ENCODE assay signal across 8 mouse cellular contexts in genomic region chr8:105859314-105859713, GRCm38 (mm10). TPM values are rescaled to one million over a fixed set of nuclear protein-coding genes. Genes with fewer than 3 reads are reported as not detected.
DNase-seq lines count a peak whose midpoint lies in the region; ATAC-seq and TF ChIP-seq lines count a peak whose summit lies in the region.

No protein-coding gene starts in this region.

- TF ChIP-seq EP300 in ES-Bruce4 (IDR thresholded peaks at IDR 0.05; ENCODE audit: insufficient read depth, low read depth, low read length), result no peak
- TF ChIP-seq EP300 in liver, embryonic 14.5 days (IDR thresholded peaks at IDR 0.05; ENCODE audit: low read depth), result peak; percentile 86

- H3K36me3 ChIP-seq in hindbrain, embryonic 12.5 days, result no peaks in the 10 kb centered on the region
- H3K36me3 ChIP-seq in hindbrain, embryonic 16.5 days (ENCODE audit: control insufficient read depth, insufficient read depth, low read length), result no peaks in the 10 kb centered on the region
- peaks cover 13% of the 10 kb centered on the region for H3K36me3 ChIP-seq in ES-Bruce4 (ENCODE audit: control insufficient read depth, insufficient read depth, low read length, poor library complexity, severe bottlenecking)
- H3K36me3 ChIP-seq in liver, embryonic 14.5 days (replicated peaks; ENCODE audit: control insufficient read depth, insufficient read depth, low read depth), result no peaks in the 10 kb centered on the region; the same call in 1 of the 2 replicates

- peak; percentile 79 to 83 (median 81) for DNase-seq in liver, embryonic 14.5 days (ENCODE audit: low read depth in 3 of 3, low spot score in 3 of 3)
- DNase-seq in right cerebral cortex, postnatal 10 days (ENCODE audit: low spot score in 2 of 2), result no peak
- DNase-seq in ovary, postnatal 36 days (ENCODE audit: low spot score), result no peak
- no peak for DNase-seq in thymus, postnatal 4 days

- no peak for TF ChIP-seq CTCF in ES-Bruce4 (IDR thresholded peaks at IDR 0.05; ENCODE audit: low read depth, low read length)
- no peak for TF ChIP-seq CTCF in liver, embryonic 14.5 days (IDR thresholded peaks at IDR 0.05; ENCODE audit: low read depth)

- 0 out of 2 replicates have a peak overlapping the region, but pooled peaks have one; percentile 59 for H3K9ac ChIP-seq in hindbrain, embryonic 12.5 days
- H3K9ac ChIP-seq in hindbrain, embryonic 16.5 days (ENCODE audit: low read depth, low read length), result no peak overlapping the region
- H3K9ac ChIP-seq in ES-Bruce4 (ENCODE audit: low read depth, poor library complexity, severe bottlenecking), result peak overlapping the region; percentile 65
- H3K9ac ChIP-seq in liver, embryonic 14.5 days (replicated peaks), result peak overlapping the region; percentile 76

- no peaks in the 10 kb centered on the region for H3K9me3 ChIP-seq in hindbrain, embryonic 12.5 days (replicated peaks)
- no peaks in the 10 kb centered on the region for H3K9me3 ChIP-seq in hindbrain, embryonic 16.5 days (ENCODE audit: control insufficient read depth, low read length)
- no peaks in the 10 kb centered on the region for H3K9me3 ChIP-seq in ES-Bruce4 (replicated peaks; ENCODE audit: control insufficient read depth, insufficient read depth, low read length, poor library complexity, severe bottlenecking)
- H3K9me3 ChIP-seq in liver, embryonic 14.5 days (ENCODE audit: control insufficient read depth, low read length), result no peaks in the 10 kb centered on the region

- no peak overlapping the region for H3K4me3 ChIP-seq in hindbrain, embryonic 12.5 days
- no peak overlapping the region for H3K4me3 ChIP-seq in hindbrain, embryonic 16.5 days (ENCODE audit: low read length)
- no peak overlapping the region for H3K4me3 ChIP-seq in ES-Bruce4 (ENCODE audit: low read depth, low read length)
- peak overlapping the region; percentile 58 to 94; a peak in 3 of 4 replicates for H3K4me3 ChIP-seq in liver, embryonic 14.5 days (ENCODE audit: insufficient read depth in 1 of 2, low read depth in 2 of 2, low read length in 2 of 2)

- H3K4me1 ChIP-seq in hindbrain, embryonic 12.5 days, result peaks cover 51% of the 10 kb centered on the region
- H3K4me1 ChIP-seq in hindbrain, embryonic 16.5 days (ENCODE audit: control insufficient read depth, insufficient read depth, low read depth, low read length), result peaks cover 57% of the 10 kb centered on the region
- peaks cover 3% of the 10 kb centered on the region for H3K4me1 ChIP-seq in ES-Bruce4 (ENCODE audit: control insufficient read depth, insufficient read depth, low read length)
- H3K4me1 ChIP-seq in liver, embryonic 14.5 days (replicated peaks; ENCODE audit: control insufficient read depth in 2 of 2, insufficient read depth in 2 of 2, low read length in 1 of 2), result peaks cover 34 to 46% of the 10 kb centered on the region in 2 experiments

- WGBS in hindbrain, embryonic 12.5 days, result 79% methylated on average over 5 of the region's 5 CpGs
- 73% methylated on average over 5 of the region's 5 CpGs for whole genome bisulfite sequencing in hindbrain, embryonic 16.5 days
- WGBS in liver, embryonic 14.5 days (ENCODE audit: insufficient replicate concordance), result 17% methylated on average over 5 of the region's 5 CpGs

- ATAC-seq in hindbrain, embryonic 12.5 days (ENCODE audit: low FRiP score), result no peak
- ATAC-seq in hindbrain, embryonic 16.5 days, result no peak
- peak; percentile 18; the same call in 1 of the 2 replicates for ATAC-seq in erythroblast, adult 5-6 weeks (replicated peaks; ENCODE audit: low FRiP score, poor library complexity, severe bottlenecking)
- ATAC-seq in liver, embryonic 14.5 days (ENCODE audit: insufficient read depth), result peak; percentile 2; the same call in 1 of the 2 replicates

- H3K27ac ChIP-seq in hindbrain, embryonic 12.5 days, result peak overlapping the region; percentile 93; the same call in 1 of the 2 replicates
- no peak overlapping the region; the same call in 1 of the 2 replicates for H3K27ac ChIP-seq in hindbrain, embryonic 16.5 days (ENCODE audit: low read depth, low read length)
- peak overlapping the region; percentile 71 for H3K27ac ChIP-seq in ES-Bruce4 (ENCODE audit: insufficient read depth, low read length)
- peak overlapping the region; percentile 76 for H3K27ac ChIP-seq in liver, embryonic 14.5 days

- H3K27me3 ChIP-seq in hindbrain, embryonic 12.5 days, result no peaks in the 10 kb centered on the region
- no peaks in the 10 kb centered on the region for H3K27me3 ChIP-seq in hindbrain, embryonic 16.5 days (replicated peaks; ENCODE audit: control insufficient read depth, insufficient read depth, low read length)
- no peaks in the 10 kb centered on the region for H3K27me3 ChIP-seq in ES-Bruce4 (ENCODE audit: control insufficient read depth, insufficient read depth, low read length, poor library complexity, severe bottlenecking)
- H3K27me3 ChIP-seq in liver, embryonic 14.5 days (ENCODE audit: control insufficient read depth, insufficient read depth, low read length), result no peaks in the 10 kb centered on the region

- TF ChIP-seq POLR2A in ES-Bruce4 (IDR thresholded peaks at IDR 0.05; ENCODE audit: insufficient read depth, low read length), result no peak

- H3K4me2 ChIP-seq in hindbrain, embryonic 12.5 days (replicated peaks), result peak overlapping the region; percentile 56; the same call in 1 of the 2 replicates
- no peak overlapping the region; the same call in 1 of the 2 replicates for H3K4me2 ChIP-seq in hindbrain, embryonic 16.5 days (ENCODE audit: low read length)
- H3K4me2 ChIP-seq in liver, embryonic 14.5 days (ENCODE audit: low read depth), result peak overlapping the region; percentile 99

RNA-seq across cellular contexts. Expression of gene Nutf2, which starts 1.1 kb away (rescaled TPM):
- 241 and 248 TPM in 2 replicates for polyA plus RNA-seq in hindbrain, embryonic 12.5 days (2016; fragmentation: Nextera tagmentation; extraction: Ambion mirVana)
- polyA plus RNA-seq in hindbrain, embryonic 16.5 days (2015; fragmentation: Nextera tagmentation; extraction: Ambion mirVana), result 118 and 158 TPM in 2 replicates
- polyA plus RNA-seq in ES-Bruce4 (2011; ENCODE audit: insufficient read depth, insufficient read length, low read depth, missing spikeins), result 29.9 and 30.2 TPM in 2 replicates
- 48.1 and 55.3 TPM in 2 replicates for total RNA-seq in erythroblast, adult 5-6 weeks (2015; ENCODE audit: low replicate concordance)
- 5.7 and 8.9 TPM in 2 replicates for total RNA-seq in erythroblast, adult 5-6 weeks (2017; ENCODE audit: low replicate concordance)
- polyA plus RNA-seq in liver, embryonic 14.5 days (2012; rRNA removed), result 40.5 and 83.2 TPM in 2 replicates
- polyA plus RNA-seq in liver, embryonic 14.5 days (2014; fragmentation: Nextera tagmentation; extraction: Ambion mirVana), result 139 TPM in 2 replicates

RNA-seq across cellular contexts. Expression of gene Thap11, which starts 4.4 kb away (rescaled TPM):
- 74.3 and 77.8 TPM in 2 replicates for polyA plus RNA-seq in hindbrain, embryonic 12.5 days (2016; fragmentation: Nextera tagmentation; extraction: Ambion mirVana)
- polyA plus RNA-seq in hindbrain, embryonic 16.5 days (2015; fragmentation: Nextera tagmentation; extraction: Ambion mirVana), result 52.5 and 55.9 TPM in 2 replicates
- 29.6 and 31.0 TPM in 2 replicates for polyA plus RNA-seq in ES-Bruce4 (2011; ENCODE audit: insufficient read depth, insufficient read length, low read depth, missing spikeins)
- total RNA-seq in erythroblast, adult 5-6 weeks (2015; ENCODE audit: low replicate concordance), result 6.3 and 16.3 TPM in 2 replicates
- total RNA-seq in erythroblast, adult 5-6 weeks (2017; ENCODE audit: low replicate concordance), result 7.1 and 8.3 TPM in 2 replicates
- 26.2 TPM in 2 replicates for polyA plus RNA-seq in liver, embryonic 14.5 days (2012; rRNA removed)
- polyA plus RNA-seq in liver, embryonic 14.5 days (2014; fragmentation: Nextera tagmentation; extraction: Ambion mirVana), result 25.5 and 29.5 TPM in 2 replicates

RNA-seq across cellular contexts. Expression of gene Cenpt, which starts 6.2 kb away (rescaled TPM):
- 63.8 and 64.5 TPM in 2 replicates for polyA plus RNA-seq in hindbrain, embryonic 12.5 days (2016; fragmentation: Nextera tagmentation; extraction: Ambion mirVana)
- 52.3 and 54.7 TPM in 2 replicates for polyA plus RNA-seq in hindbrain, embryonic 16.5 days (2015; fragmentation: Nextera tagmentation; extraction: Ambion mirVana)
- 86.3 and 97.6 TPM in 2 replicates for polyA plus RNA-seq in ES-Bruce4 (2011; ENCODE audit: insufficient read depth, insufficient read length, low read depth, missing spikeins)
- total RNA-seq in erythroblast, adult 5-6 weeks (2015; ENCODE audit: low replicate concordance), result 13.1 and 15.9 TPM in 2 replicates
- total RNA-seq in erythroblast, adult 5-6 weeks (2017; ENCODE audit: low replicate concordance), result 9.6 and 11.3 TPM in 2 replicates
- 24.6 and 25.4 TPM in 2 replicates for polyA plus RNA-seq in liver, embryonic 14.5 days (2012; rRNA removed)
- polyA plus RNA-seq in liver, embryonic 14.5 days (2014; fragmentation: Nextera tagmentation; extraction: Ambion mirVana), result 15.0 and 18.2 TPM in 2 replicates

RNA-seq across cellular contexts. Expression of gene Edc4, which starts 21.4 kb away (rescaled TPM):
- 69.3 and 72.1 TPM in 2 replicates for polyA plus RNA-seq in hindbrain, embryonic 12.5 days (2016; fragmentation: Nextera tagmentation; extraction: Ambion mirVana)
- polyA plus RNA-seq in hindbrain, embryonic 16.5 days (2015; fragmentation: Nextera tagmentation; extraction: Ambion mirVana), result 47.8 and 54.4 TPM in 2 replicates
- 45.2 and 51.6 TPM in 2 replicates for polyA plus RNA-seq in ES-Bruce4 (2011; ENCODE audit: insufficient read depth, insufficient read length, low read depth, missing spikeins)
- 4.0 and 9.2 TPM in 2 replicates for total RNA-seq in erythroblast, adult 5-6 weeks (2015; ENCODE audit: low replicate concordance)
- 12.4 and 17.6 TPM in 2 replicates for total RNA-seq in erythroblast, adult 5-6 weeks (2017; ENCODE audit: low replicate concordance)
- polyA plus RNA-seq in liver, embryonic 14.5 days (2012; rRNA removed), result 17.5 and 21.6 TPM in 2 replicates
- polyA plus RNA-seq in liver, embryonic 14.5 days (2014; fragmentation: Nextera tagmentation; extraction: Ambion mirVana), result 9.9 and 10.7 TPM in 2 replicates

RNA-seq across cellular contexts. Expression of gene Tsnaxip1, which starts 31.8 kb away (rescaled TPM):
- 0.84 and 1.5 TPM in 2 replicates for polyA plus RNA-seq in hindbrain, embryonic 12.5 days (2016; fragmentation: Nextera tagmentation; extraction: Ambion mirVana)
- polyA plus RNA-seq in hindbrain, embryonic 16.5 days (2015; fragmentation: Nextera tagmentation; extraction: Ambion mirVana), result 0.86 and 1.4 TPM in 2 replicates
- polyA plus RNA-seq in ES-Bruce4 (2011; ENCODE audit: insufficient read depth, insufficient read length, low read depth, missing spikeins), result 0.33 TPM in 1 of 2 replicates, not detected in the other
- 1.0 and 1.2 TPM in 2 replicates for total RNA-seq in erythroblast, adult 5-6 weeks (2015; ENCODE audit: low replicate concordance)
- total RNA-seq in erythroblast, adult 5-6 weeks (2017; ENCODE audit: low replicate concordance), result 2.5 and 3.2 TPM in 2 replicates
- polyA plus RNA-seq in liver, embryonic 14.5 days (2012; rRNA removed), result 0.04 and 0.06 TPM in 2 replicates
- 0.06 TPM in 1 of 2 replicates, not detected in the other for polyA plus RNA-seq in liver, embryonic 14.5 days (2014; fragmentation: Nextera tagmentation; extraction: Ambion mirVana)

Comparison
In these comparisons a context has a peak if more than half of its experiments do, and no peak if none do; other contexts are left out.
1. ATAC-seq: peak in erythroblast, adult 5-6 weeks (single experiment) and liver, embryonic 14.5 days (single experiment); none in hindbrain, embryonic 12.5 days (single experiment) and hindbrain, embryonic 16.5 days (single experiment).
2. H3K4me3 ChIP-seq: peak in liver, embryonic 14.5 days (2 of 2); none in hindbrain, embryonic 12.5 days (single experiment), hindbrain, embryonic 16.5 days (single experiment) and ES-Bruce4 (single experiment).
3. DNase-seq: peak in liver, embryonic 14.5 days (3 of 3); none in right cerebral cortex, postnatal 10 days (0 of 2), ovary, postnatal 36 days (single experiment) and thymus, postnatal 4 days (single experiment).